ENCODE assay signal across 42 mouse cellular contexts in genomic region chr7:109713434-109713982, GRCm38 (mm10). TPM values are rescaled to one million over a fixed set of nuclear protein-coding genes. Genes with fewer than 3 reads are reported as not detected.
"Had no signal": no experiment of that assay in that cellular context is flagged by ENCODE, and none has a peak within 500 bp of the region (broad histone marks: within the 10 kb centered on the region; RNA-seq: fewer than 3 reads in every experiment).

No protein-coding gene starts in this region.

- DNase-seq: gastrocnemius, adult 2 months; gastrocnemius, postnatal 10 days; gastrocnemius, postnatal 25 days; heart, adult 18-20 months; heart, postnatal 10 days; heart, postnatal 4 days; kidney, adult 18-20 months; kidney, adult 8-10 months; kidney, postnatal 14 days; kidney, postnatal 36 days; layer of hippocampus, adult 9-11 months; layer of hippocampus, postnatal 36 days; left cerebral cortex, postnatal 4 days had no signal

- H3K9ac ChIP-seq: heart, embryonic 12.5 days; hindbrain, embryonic 12.5 days; hindbrain, embryonic 14.5 days; intestine, embryonic 15.5 days; limb, embryonic 13.5 days; limb, embryonic 15.5 days; liver, embryonic 12.5 days had no signal

- H3K36me3 ChIP-seq: intestine, embryonic 15.5 days had no signal

- H3K4me1 ChIP-seq: hindbrain, embryonic 12.5 days had no signal

- H3K27ac ChIP-seq: gastrocnemius, adult 2 months; heart, embryonic 10.5 days; hindbrain, embryonic 10.5 days; hindbrain, embryonic 12.5 days; hindbrain, embryonic 14.5 days; intestine, embryonic 15.5 days; kidney, postnatal 0 days; limb, embryonic 13.5 days; limb, embryonic 15.5 days; liver, embryonic 12.5 days had no signal

- H3K4me2 ChIP-seq: heart, embryonic 12.5 days; hindbrain, embryonic 12.5 days; hindbrain, embryonic 14.5 days; intestine, embryonic 15.5 days; limb, embryonic 13.5 days; limb, embryonic 15.5 days; liver, embryonic 12.5 days had no signal

- H3K4me3 ChIP-seq: gastrocnemius, adult 2 months; heart, embryonic 10.5 days; heart, embryonic 12.5 days; hindbrain, embryonic 10.5 days; hindbrain, embryonic 12.5 days; intestine, embryonic 15.5 days; limb, embryonic 13.5 days; limb, embryonic 15.5 days; liver, embryonic 12.5 days had no signal

- H3K27me3 ChIP-seq: heart, embryonic 12.5 days; hindbrain, embryonic 12.5 days; intestine, embryonic 15.5 days; limb, embryonic 13.5 days; limb, embryonic 15.5 days; liver, embryonic 12.5 days had no signal

- H3K9me3 ChIP-seq: heart, embryonic 10.5 days; heart, embryonic 12.5 days; hindbrain, embryonic 10.5 days; hindbrain, embryonic 12.5 days; intestine, embryonic 15.5 days; limb, embryonic 13.5 days; limb, embryonic 15.5 days; liver, embryonic 12.5 days had no signal

- ATAC-seq: hindbrain, embryonic 16.5 days; inflammation-experienced regulatory T-cells, adult 6 months; intestine, embryonic 15.5 days; intestine, postnatal 0 days; liver, embryonic 12.5 days had no signal

RNA-seq across cellular contexts. Expression of gene BC051019, which starts 10.1 kb away (rescaled TPM):
- total RNA-seq: gastrocnemius, adult 2 months; gastrocnemius, postnatal 10 days; gastrocnemius, postnatal 25 days; gastrocnemius, postnatal 4 days; granulocyte monocyte progenitor cell, adult 5-6 weeks; heart, adult 8-10 months; heart, postnatal 10 days; heart, postnatal 25 days; heart, postnatal 4 days; layer of hippocampus, postnatal 36 days; left cerebral cortex, adult 18-20 months; left cerebral cortex, adult 8-10 months; left cerebral cortex, postnatal 10 days; left cerebral cortex, postnatal 25 days; liver, adult 2 months had no signal
- polyA plus RNA-seq: heart, embryonic 10.5 days; heart, embryonic 12.5 days; heart, embryonic 14.5 days; intestine, postnatal 0 days; kidney, embryonic 14.5 days; kidney, postnatal 0 days; limb, embryonic 15.5 days; liver, adult 2 months had no signal

RNA-seq across cellular contexts. Expression of gene Ascl3, which starts 18.0 kb away (rescaled TPM):
- total RNA-seq: gastrocnemius, adult 2 months; gastrocnemius, postnatal 10 days; gastrocnemius, postnatal 25 days; gastrocnemius, postnatal 4 days; granulocyte monocyte progenitor cell, adult 5-6 weeks; heart, adult 18-20 months; heart, adult 8-10 months; heart, postnatal 10 days; heart, postnatal 25 days; heart, postnatal 4 days; layer of hippocampus, adult 18-20 months; layer of hippocampus, adult 8-10 months; layer of hippocampus, postnatal 14 days; layer of hippocampus, postnatal 36 days; left cerebral cortex, adult 18-20 months; left cerebral cortex, adult 8-10 months; left cerebral cortex, postnatal 10 days; left cerebral cortex, postnatal 25 days; left cerebral cortex, postnatal 4 days; liver, adult 2 months had no signal
- polyA plus RNA-seq: heart, embryonic 10.5 days; heart, embryonic 12.5 days; heart, embryonic 14.5 days; heart, embryonic 16.5 days; hindbrain, embryonic 12.5 days; hindbrain, embryonic 14.5 days; intestine, embryonic 15.5 days; kidney, embryonic 14.5 days; limb, embryonic 11.5 days; limb, embryonic 13.5 days; limb, embryonic 15.5 days; liver, embryonic 12.5 days had no signal
